Mouse (Mus musculus) neutrophil, adult 59 days (primary cell): ENCODE results near the gene Tyms. TPM values are rescaled to one million over a fixed set of nuclear protein-coding genes. Genes with fewer than 3 reads are reported as not detected.

Source experiments
- total RNA-seq, 2 experiments: library from RNA; stranded (reverse); gene quantifications; 1 replicate in 1 of 2; 2 replicates in 1 of 2; pipeline ENCODE4 v1.2.4; 2023

The Tyms gene
- 10 to 100 TPM; 64.3 to 67.4 TPM for total RNA-seq

DNA sequence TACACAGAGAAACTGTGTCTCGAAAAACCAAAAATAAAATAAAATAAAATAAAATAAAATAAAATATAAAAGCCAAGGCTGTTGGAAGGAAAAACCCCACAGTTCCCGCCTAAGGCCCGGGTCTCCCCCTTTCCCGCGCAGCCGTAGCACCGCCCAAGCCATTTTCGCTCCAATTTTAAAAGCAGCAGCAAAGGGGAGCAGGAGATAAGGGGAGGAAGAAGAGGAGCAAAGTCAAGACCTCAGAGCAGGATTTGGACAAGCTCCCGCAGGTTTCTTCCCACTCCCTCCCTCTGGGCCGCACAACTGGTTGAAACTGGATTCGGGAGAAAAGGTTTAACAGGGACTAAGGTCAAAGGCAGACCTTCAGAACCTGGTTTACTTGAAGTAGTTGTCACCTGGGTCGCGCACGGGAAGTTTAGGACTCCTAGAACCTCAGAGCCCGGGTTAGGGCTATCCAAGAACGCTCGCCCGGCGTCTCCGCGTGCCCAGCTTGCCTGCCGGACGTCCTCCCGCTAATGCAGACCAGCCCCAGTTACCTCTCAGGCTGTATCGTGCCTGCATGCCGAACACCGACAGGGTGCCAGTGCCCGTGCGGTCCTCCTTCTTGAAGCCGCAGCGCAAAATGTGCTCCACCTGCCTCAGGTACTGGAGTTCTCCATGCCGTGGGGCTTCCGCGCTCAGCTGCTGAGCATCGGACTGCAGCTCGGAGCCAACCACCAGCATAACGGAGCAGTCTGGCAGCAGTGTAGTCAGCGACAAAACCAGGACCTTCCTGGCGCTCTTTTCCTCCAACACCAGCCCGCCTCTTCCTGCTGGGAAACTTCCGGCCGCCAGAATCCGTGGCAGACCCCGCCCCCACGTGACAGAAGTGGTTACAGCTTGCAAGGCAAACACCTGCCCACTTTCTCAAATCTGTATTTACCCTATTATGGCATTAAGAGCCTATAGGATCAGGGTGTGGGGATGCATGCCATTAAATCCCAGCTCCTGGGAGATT, at the start of gene Tyms:
Gene Tyms (minus strand): TSS at position 793 of the 997 bp plus-strand sequence.

DNA sequence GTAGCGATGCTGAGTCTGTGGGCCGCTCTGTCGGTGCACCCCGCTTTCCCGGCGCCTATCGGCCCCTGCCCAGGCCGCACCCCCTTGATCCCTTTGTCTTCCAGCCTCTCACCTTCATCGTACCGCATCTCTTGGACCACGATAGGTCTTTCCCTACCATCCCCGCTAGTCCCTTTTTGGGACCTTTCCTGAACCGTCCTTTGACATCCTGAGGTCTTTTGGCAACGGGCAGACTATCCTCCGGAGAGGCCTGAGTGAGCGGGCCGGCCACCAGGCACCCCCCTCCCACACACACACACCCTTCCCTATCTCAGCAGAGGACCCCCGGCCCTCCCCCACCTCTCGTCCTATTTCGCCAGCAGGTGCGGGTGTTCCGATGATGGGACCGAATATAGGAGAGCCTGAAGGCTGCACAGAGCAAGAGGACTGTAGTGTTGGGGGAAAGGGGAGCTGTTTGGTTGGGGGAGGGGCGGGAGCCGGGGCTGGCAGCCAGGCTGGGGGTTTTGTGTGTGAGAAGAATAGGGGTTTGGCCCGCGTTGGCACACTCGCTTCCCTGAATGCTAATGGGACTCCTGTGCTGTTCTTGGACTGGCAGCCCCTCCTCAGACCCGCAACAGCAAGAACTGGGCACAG, 32.4 kb upstream of the Tyms start, which contains the start of gene 3110082J24Rik:
Gene 3110082J24Rik (minus strand): TSS at position 419 of the 633 bp plus-strand sequence.

DNA sequence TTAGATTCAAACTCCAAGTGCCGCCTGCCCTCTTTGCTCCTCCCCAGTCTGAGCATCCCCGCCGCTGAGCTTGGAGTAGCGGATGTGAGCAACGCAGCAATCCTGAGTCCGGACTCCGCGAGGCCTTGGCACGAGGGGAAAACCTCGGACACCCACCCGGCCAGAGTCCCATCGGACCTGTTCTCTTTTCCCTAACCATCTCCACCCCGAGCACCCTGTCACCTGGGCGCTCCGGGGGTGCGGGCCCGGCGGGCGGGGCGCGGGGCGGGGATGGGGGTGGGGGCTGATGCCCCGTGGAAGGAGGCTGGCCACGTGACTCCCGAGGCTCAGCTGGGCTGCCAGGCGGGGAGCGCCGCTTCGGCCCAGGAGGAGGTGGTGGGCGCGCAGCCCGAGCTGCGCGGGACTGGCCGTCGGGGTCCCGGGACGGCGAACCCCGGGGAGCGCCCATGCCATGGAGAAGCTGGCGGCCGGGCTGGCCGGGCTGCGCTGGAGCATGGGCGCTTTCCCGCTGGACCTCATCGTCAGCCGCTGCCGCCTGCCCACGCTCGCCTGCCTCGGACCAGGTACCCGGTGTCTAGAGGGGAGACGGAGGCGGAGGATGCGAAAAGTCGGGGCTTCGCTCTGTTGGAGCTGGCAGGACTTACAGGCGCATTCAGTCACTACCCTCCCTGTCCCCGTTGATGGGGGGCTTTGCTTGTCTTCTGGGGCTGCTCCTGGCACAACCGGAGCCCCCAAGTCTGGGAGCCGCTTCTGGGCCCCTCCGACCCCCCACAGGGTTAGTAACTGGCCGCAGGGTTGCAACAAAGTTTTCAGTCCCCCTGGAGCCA, 31.6 kb upstream of the Tyms start, which contains the start of gene Garem2:
Gene Garem2 (plus strand): TSS at position 321 of the 827 bp plus-strand sequence.

DNA sequence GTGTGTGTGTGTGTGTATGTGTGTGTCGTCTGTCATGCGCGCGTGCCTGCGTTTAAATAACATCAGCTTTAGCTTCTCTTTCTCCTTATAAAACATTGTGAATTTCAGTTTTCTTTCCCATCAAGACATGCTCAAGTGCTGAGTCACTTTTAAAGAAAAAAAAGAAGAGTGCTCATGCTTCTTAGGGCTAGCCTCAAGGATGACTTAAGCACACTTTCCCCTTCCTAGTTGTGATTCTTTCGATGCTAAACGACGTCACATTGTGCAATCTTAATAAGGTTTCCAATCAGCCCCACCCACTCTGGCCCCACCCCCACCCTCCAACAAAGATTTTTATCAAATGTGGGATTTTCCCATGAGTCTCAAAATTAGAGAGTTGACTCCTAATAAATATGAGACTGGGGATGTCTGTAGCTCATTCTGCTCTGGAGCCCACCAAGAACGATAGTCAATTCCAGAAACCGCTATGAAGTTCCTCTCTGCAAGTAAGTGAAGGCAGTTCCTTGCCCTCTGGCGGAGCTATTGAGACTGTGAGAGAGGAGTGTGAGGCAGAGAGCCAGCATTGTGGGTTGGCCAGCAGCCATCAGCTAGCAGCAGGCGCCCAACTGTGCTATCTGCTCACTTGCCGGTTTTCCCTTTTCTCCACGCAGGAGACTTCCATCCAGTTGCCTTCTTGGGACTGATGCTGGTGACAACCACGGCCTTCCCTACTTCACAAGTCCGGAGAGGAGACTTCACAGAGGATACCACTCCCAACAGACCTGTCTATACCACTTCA, 60.5 kb downstream of the Tyms start, which contains the start of gene Il6:
Gene Il6 (plus strand): TSS at position 389 of the 778 bp plus-strand sequence.

Other genes starting within 250 kb of the Tyms start
- 1 to 10 TPM; 3.8 to 5.0 TPM for gene Il6, start 60.5 kb downstream of the Tyms start, total RNA-seq
- not detected for gene Garem2, start 31.5 kb upstream of the Tyms start, total RNA-seq
- not detected for gene 3110082J24Rik, start 32.5 kb upstream of the Tyms start, total RNA-seq
- 10 to 100 TPM; 69.7 to 70.1 TPM for gene Hadha, start 81.5 kb upstream of the Tyms start, total RNA-seq
- gene Hadhb, start 81.6 kb upstream of the Tyms start, total RNA-seq: 10 to 100 TPM; 42.7 to 56.3 TPM
- not detected for gene Adgrf3, start 132.1 kb upstream of the Tyms start, total RNA-seq
- 10 to 100 TPM; 12.4 to 12.9 TPM for gene Selenoi, start 159.0 kb upstream of the Tyms start, total RNA-seq
- gene Drc1, start 207.8 kb upstream of the Tyms start, total RNA-seq: not detected